Mouse (Mus musculus) stomach, adult 2 months (tissue): ENCODE measurements around the gene Trp53i11. TPM values are rescaled to one million over a fixed set of nuclear protein-coding genes. Genes with fewer than 3 reads are reported as not detected.

Experiments used
- polyA plus RNA-seq: library from polyadenylated mRNA; depleted of rRNA; stranded (reverse); fragments of >200 nt; gene quantifications from 2 replicates; pipeline ENCODE4 v1.2.3, GENCODE M21; 2012; rRNA removed

The Trp53i11 gene
- polyA plus RNA-seq = 40.8 and 45.9 TPM in 2 replicates

DNA sequence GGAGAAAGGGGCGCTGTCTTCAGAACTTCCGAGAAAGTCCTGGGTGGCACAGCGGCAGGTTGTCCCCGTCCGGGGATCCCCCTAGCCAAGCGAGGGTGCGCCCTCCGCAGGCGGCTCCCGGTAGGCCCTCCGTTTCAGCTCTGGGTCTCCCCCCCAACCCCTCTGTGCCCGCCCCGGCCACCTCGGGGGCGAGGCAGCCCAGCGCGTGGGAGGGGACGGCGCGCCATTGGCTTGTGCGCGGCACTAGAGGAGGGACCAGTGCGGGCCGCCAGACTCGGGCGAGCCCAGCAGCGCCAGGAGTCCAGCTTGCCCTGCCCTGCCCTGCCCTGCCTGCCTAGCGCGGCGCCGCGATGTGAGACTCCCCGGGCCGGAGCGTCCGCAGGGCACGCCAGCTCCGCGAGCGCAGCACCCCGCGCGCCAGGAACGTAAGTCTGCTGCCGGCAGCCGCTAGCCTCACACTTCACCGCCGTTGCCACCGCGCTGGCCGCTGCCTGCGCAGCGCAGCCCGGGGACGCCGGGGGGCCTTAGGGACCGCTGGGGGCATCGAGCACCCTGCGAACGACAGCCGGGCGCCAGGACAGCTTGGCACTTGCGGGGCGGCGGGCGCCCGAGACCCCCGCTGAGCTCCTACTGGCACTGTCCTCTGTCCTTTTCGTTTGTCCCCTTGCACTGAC, at the start of gene Trp53i11:
Gene Trp53i11, plus strand, starts transcription at position 226 of the 674 bp plus-strand sequence.

Other genes with a start within 250 kb of the Trp53i11 start
- 1.6 and 2.2 TPM in 2 replicates for gene Prdm11, start 141.4 kb upstream of the Trp53i11 start, polyA plus RNA-seq
- gene Tspan18, start 147.0 kb downstream of the Trp53i11 start, polyA plus RNA-seq = 10.4 and 17.9 TPM in 2 replicates